1 mouse cellular context compared by ENCODE assay signal in the genomic region with DNA sequence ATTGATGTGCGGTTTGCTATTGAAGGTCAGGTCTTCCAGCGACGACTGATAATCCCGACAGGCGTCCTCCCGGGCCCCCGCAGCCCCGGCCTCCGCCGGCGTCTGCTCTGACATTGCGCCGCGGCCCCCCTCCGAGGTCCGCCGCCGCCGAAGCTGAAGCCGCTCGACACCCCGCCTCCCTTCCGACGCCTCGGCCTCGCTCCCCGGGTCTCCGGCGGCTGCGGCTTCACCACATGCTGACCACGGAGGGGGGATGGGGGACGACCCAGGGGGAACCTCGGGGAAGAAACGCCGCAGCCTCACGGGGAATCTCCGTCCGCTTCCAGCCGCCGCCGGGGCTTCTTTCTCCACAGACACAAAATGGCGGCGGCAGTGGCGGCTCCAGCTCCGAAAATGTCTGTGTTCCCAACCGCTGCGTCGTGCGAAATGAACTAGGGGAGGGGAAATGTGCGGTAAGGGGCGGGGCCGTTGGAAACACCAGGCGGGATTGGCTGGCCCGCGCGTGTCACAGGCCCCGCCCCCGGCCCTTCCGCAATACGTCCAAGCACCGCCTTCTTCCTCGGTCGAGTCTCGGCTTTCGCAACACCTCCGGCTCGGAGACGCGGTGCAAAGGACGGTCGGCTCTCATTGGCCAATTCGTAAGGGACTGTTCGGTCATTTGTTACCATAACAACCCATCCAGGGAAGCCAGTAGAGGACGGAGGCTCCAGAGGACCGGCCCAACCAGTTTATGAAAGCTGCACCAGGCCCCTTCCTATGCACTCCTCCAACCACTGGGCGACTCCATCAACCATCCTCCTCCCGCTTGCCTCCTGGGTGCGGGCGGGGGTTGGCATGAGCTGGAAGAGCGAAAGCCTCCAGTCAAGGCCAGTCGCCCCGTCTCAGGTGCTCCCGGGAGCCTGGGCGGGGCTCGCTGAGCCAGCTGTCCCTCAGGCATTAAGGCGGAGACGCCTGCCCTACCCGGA.
TF ChIP-seq lines count a peak whose summit lies in the region.

A gene (minus strand): TSS at position 428 of the 965 bp plus-strand sequence.

TF ChIP-seq in MEL, 35 proteins besides CTCF, POLR2A, EP300 and RAD21 (continued from another document):
- no peak for TF ChIP-seq SMC3 (IDR thresholded peaks at IDR 0.05; ENCODE audit: low read depth, low read length)
- TF ChIP-seq ZKSCAN1 (IDR thresholded peaks at IDR 0.05; ENCODE audit: low read depth, low read length) = no peak
- no peak for TF ChIP-seq USF2 (IDR thresholded peaks at IDR 0.05; ENCODE audit: borderline replicate concordance in 1 of 2, insufficient read depth in 1 of 2, low read depth in 1 of 2, low read length in 2 of 2)
- TF ChIP-seq NRF1 (IDR thresholded peaks at IDR 0.05; ENCODE audit: insufficient read depth, low read depth, low read length, poor library complexity, severe bottlenecking) = 0 out of 2 replicates have a peak, but pooled peaks have one; percentile 37
- TF ChIP-seq HCFC1 (IDR thresholded peaks at IDR 0.05; ENCODE audit: low read depth, low read length) = peak; percentile 65; the same call in 1 of the 2 replicates
- peak; percentile 34 for TF ChIP-seq MXI1 (IDR thresholded peaks at IDR 0.05; ENCODE audit: low read depth, low read length)
- TF ChIP-seq TBP (IDR thresholded peaks at IDR 0.05; ENCODE audit: low read depth, low read length) = peak; percentile 83
- TF ChIP-seq ZC3H11A (IDR thresholded peaks at IDR 0.05; ENCODE audit: low read depth, low read length) = no peak
- peak; percentile 71 for TF ChIP-seq SIN3A (IDR thresholded peaks at IDR 0.05; ENCODE audit: low read length)
- TF ChIP-seq USF1 (IDR thresholded peaks at IDR 0.05; ENCODE audit: low read depth, low read length) = no peak
- no peak for TF ChIP-seq MEF2A (IDR thresholded peaks at IDR 0.05; ENCODE audit: extremely low read depth, insufficient replicate concordance, low read depth, low read length, poor library complexity, severe bottlenecking)
- peak; percentile 90 for TF ChIP-seq CHD2 (IDR thresholded peaks at IDR 0.05; ENCODE audit: low read length)
- 0 out of 2 replicates have a peak, but pooled peaks have one; percentile 7 for TF ChIP-seq MAX (IDR thresholded peaks at IDR 0.05; ENCODE audit: low read length)
